Mouse (Mus musculus) brain, adult 2 months (tissue): ENCODE measurements around the gene Mogs.
A peak's percentile ranks its signal among the peaks of the same experiment; 100 is the strongest.

Experiments
- DNase-seq: peaks from one replicate; pipeline ENCODE4 v3.0.0; 2011; ENCODE audit warnings: low read depth, low spot score

The Mogs gene

DNA sequence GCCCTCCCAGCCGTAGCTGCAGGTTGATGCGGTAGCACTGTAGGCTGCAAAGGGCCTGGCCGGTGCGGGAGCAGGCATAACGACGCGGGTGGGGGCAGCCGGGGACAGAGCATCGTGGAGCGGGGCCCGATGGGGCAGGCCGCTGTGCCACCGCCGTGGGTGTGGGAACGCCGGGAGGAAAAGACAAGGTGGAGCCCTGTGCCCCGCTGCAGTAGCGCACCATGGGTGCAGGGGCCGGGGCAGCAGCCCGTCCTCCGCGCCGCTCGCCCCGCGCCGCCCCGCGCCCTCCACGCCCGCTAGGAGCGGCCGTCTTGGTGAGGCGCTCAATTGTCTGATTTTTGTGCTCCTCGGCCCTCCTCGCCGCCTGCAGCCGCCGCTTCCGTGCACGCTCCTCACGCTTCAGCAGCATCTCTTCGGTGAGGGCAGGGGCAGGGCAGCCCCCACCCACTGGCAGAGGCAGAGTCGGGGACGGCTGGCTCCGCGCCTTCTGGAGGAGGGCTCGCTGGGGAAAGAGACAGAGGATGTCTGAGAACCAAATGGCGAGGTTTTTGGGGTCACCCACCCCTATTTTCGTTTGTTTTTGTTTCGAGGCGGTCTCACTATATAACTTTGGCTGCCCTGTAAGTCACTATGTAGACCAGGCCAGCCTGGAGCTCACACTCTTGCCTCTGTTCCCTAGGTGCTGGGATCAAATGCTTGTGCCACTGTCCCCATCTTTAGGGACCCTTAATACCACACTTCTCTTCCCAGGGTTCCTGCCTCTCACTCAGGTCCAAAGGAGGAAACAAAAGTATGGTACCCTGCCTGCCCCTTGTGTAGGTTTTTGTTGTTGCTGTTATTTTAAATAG, 6.8 kb downstream of the Mogs start:
- DNase-seq = no peak

DNA sequence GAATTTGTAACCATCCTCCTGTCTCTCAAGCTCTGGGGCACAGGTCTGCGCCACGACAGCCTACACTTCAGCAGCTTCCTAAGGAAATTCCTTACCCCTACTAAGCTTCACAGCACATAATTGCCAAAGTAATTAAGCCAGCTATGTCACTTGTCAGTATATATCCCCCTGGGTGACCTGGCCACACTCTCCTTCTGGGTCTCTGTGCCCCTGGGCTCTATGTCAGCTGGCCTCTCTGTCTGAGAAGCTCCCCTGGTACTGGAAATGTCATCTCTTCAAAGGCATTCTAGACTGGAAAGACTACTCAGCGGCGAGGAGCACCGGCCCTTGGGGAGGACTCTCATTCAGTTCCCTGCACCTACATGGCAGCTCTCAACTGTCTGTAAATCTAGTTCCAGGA, 7.7 kb downstream of the Mogs start:
- no peak for DNase-seq

DNA sequence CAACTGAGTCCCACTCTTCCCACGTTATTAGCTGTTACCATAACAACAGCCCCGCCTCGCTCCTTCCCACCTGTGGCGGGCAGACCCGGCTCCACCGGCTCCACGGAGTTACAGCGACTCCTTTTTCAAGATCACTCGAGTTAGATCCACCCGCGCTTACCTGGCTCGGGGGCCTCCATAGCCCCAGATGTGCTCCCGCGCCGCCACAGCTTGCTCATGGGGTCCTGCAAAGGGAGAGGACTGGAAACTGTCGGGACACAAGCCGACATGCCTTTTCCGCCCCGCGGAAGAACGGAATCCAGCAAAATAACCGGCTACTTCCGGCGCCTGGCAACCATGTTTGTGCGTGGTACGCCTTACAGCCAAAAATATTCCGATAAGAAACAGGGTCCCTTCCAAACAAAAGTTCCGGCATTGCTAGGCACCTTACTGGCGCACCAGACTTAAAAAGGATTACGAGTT, 9.6 kb downstream of the Mogs start:
- peak; percentile 99 for DNase-seq

DNA sequence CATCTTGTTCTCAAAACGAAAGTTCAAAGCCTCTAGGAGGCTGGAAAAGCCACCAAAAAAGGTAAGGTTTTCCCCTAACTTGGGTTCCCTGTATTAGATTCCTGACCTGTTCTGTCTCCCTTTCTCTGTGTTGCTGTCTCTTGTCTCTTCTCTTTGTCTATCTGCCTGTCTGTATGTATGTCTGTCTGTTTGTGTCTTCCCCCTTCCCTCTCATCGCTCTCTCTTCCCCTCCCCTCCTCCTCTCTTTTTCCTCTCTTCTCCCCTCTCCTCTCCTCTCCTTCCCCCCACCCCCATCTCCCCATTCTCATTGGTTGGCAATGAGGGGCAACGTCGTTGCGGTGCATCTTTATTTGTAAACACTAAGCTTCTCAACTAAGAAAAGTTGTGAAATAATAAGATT, 10.0 kb downstream of the Mogs start, which contains the start of gene Ino80b:
Ino80b (minus strand) TSS at position 101 of the 400 bp plus-strand sequence.
- no peak for DNase-seq

DNA sequence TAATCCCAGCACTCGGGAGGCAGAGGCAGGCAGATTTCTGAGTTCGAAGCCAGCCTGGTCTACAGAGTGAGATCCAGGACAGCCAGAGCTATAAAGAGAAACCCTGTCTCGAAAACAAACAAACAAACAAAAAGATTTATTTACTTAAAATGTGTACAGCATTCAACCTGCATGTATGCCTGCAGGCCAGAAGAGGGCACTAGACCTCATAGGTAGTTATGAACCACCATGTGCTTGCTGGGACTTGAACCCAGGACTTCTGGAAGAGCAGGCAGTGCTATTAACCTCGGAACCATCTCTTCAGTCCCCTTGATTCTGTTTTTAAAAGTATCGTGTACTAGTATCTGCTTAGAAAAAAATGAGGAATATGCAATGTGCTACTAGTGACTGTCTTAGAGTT, 12.1 kb downstream of the Mogs start:
- DNase-seq = no peak

DNA sequence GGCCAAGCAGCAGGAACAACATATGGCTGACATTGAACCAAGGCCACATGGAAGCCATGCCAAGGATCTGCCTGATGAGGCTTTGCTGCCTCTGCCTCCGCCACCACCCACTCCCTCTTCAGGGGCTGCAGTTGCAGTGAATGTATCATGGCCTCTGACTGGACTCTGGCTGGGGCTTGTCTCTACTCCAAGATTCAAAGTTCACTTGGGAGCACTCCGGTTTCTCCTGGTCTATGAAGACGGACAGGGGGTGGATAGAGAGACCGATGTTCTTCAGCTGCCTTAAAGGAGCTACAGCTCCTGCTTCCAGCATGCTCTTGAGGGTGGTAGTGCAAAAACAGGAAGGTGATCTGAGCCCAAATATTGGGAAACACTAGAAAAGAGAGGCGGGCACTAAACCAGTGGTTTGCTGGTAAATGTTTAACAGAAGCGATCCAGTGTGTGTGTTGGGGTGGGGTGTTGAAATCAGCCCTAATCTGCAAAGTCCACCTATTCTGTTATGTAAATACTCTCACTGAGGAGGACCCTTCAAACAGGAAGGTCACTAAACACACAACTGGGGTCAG, 16.3 kb downstream of the Mogs start:
- DNase-seq = no peak

DNA sequence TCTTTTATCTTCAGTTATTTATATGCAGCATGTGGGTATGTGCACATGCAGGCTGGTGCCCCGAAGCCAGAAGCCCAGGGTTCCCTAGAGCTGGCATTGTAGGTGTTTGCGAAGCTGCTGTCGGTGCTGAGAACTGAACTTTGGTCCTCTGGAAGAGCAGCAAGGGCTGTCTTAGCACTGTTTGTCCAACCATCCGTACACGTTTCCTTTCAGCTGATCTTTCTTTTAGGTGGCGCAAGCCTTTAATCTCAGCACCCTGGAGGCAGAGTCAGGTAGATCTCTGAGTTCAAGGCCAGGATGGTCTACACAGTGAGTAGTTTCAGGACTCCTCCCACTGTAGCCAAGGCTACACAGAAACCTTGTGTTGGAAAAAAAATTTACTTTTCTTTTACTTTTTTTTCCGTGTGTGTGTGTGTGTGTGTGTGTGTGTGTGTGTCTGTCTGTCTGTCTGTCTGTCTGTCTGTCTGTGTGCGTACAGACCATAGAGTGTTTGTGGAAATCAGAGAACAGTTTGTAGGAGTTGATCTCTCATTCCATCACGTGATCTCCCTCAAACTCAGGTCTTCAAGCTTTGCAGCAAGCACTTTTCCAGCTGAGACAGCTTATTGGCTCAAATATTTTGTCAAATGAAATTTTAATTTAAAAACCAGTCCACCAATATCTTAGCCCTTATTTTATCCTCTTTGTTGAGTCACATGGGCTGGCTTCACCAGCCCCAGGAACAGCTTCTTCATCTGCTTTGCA, 17.1 kb downstream of the Mogs start:
- DNase-seq = no peak

DNA sequence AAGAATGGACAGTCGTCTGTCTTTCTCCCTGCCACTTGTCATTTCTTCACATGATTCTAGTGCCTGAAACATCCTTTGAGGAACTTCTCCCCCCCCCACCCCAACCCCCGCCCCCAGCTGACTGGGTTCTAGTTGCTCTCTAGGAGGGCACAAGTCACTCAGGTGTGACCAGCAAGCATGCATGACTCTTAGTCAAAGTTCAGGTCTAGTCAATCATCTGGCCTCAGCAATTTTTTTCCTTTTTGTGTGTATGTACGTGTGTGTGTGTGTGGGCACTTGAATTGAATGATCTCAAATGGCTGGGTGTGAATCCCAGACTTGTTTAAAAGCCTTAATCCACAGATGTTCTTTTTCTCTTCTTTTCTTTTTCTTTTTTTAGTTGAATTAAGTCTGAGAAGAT, 18.9 kb downstream of the Mogs start:
- no peak for DNase-seq

DNA sequence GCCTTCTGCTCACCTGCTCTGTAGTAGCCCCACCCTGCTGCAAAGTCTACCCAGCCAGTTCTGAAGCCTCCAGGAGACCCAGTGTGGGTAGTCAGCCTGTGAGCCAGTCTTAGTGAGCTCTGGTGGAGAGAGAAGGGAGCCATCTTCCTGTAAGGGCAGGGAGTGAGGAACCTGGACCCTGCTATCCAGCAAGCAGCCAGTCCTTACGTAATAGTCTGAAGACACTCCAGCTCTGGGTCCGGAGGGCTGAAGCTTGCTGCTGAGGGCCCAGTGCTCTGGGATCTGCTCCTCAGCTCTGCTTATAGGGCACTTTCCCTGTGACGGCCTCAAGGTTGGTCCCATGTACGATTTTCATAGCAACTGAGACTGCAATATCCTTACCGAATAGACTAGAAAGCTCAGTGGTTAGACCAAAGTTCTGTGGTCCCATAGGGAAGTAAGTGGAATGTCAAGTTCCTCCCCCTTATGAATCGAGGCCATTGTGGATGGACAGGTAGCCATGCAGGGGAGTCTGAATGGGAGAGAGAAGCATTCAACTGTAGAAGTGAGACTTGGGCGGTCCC, 19.7 kb downstream of the Mogs start, which contains the start of gene Rtkn:
Rtkn (plus strand) TSS at position 513 of the 563 bp plus-strand sequence.
- no peak for DNase-seq

DNA sequence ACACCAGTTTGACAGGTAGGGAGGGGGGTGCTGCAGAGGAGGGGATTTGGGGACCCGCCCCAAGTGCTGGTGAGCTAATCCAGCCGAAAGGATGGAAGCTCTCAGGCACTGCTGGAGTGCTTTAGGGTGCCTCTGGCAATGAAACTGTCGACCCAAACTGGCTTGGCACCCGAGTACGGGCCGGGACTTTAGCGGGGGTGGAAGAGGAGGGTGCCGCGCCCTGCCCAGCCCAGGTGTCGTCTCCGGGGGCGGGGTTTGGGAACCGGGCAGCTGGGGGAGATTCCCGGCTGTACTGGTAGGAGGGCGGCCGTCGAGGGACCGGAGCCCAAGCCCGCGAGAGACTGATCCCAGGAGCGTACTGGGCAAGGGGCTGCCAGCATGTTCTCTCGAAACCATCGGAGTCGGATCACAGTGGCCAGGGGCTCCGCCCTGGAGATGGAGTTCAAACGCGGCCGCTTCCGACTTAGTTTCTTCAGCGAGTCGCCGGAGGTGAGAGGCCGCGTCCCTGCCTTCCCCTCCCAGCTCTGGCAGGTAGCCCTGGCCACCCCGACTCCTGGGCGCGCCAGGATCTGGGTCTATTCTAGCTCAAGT, 20.4 kb downstream of the Mogs start:
- no peak for DNase-seq

DNA sequence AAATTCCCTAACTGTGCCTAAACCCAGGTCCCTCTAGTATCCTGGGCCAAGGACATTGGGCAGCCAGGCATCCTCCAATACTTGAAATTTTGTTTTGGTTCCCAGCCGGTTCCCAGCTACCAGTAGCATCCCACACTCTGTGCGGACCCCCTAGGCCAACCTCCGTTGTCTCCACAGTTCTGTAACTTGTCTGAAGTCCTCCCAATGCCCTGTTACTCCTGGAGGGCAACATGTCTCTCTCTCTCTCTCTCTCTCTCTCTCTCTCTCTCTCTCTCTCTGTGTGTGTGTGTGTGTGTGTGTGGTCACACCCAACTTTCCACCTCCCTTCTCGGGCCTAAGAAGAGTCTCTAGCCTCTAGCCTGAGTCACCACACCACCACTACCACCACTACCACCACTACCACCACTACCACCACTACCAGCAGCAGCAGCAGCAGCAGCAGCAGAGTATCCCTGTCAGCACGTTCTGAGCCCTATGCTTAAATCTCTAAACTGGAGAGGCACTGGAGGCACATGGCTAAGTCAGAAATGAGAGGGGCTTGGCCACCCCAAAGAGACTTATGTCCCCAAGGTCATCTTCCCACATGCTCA, 21.1 kb downstream of the Mogs start:
- DNase-seq = no peak

DNA sequence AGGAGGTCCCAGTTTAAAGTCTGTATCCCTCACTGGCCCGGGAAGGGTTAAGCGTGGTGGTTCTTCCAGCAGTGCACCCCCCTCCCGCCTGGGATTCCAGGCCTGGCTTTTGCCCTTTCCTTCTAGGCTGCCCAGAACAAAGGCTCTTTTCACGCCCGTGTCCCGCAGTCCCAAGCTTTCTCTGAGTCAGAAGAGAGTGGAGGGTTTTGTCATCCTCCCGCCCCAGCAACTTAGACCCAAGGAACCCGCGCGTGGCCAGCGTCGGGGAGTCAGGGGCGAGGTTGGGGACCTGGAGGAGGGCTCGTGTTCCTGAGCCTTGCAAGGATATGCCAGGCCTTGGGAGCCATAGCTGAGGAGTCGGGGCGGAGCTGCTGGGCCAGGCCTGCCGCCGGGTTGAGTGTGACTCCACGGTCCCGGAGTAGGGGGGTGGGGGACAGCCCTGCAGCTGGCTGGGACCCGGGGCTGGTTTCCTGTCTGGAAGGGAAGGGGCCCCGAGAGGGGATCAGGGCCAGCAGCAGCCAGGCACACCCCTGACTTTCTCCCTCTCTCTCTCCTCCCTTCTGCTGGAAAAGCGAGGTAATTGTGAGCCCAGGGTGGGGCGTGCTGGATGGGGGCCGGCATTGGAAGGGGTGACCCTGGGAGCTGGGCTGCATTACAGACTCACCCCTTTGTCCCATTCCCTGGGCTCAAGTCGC, 21.7 kb downstream of the Mogs start:
- peak; percentile 85 for DNase-seq

DNA sequence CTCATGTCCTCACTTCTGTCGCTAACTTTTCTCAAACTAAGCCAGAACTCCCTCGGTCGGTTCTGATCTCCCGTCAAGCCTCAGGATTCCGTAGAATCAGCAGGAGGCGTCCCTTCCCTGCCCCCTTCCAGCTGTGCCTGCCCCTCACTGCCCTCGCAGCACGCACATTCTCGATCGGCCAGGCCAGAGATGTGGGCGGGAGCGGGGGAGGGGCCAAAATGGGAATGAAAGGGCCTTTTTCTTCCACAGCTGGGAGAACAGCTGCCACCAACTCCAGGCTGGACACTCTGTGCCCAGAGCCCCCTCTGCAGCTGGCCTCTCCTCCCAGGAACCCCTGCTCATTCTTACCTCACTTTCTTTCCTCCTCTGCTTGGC, 22.3 kb downstream of the Mogs start:
- peak; percentile 92 for DNase-seq

DNA sequence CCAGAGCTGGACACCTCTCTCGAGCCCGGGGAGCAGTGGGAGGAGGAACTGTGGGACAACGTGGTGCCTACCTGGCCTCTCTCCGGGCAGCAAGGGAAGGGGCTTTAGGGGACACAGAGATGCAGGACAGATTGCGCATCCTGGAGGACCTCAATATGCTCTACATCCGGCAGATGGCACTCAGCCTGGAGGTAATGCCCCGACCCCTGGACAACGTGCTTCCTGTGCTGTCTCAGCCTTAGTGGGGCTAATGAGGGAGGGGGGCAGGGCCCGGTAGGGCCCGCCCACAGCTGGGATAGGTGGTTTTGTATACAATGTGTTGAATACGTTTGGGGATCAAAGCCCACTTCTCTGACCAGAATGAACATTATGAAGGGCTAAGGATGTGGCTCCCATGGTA, 22.8 kb downstream of the Mogs start:
- no peak for DNase-seq

DNA sequence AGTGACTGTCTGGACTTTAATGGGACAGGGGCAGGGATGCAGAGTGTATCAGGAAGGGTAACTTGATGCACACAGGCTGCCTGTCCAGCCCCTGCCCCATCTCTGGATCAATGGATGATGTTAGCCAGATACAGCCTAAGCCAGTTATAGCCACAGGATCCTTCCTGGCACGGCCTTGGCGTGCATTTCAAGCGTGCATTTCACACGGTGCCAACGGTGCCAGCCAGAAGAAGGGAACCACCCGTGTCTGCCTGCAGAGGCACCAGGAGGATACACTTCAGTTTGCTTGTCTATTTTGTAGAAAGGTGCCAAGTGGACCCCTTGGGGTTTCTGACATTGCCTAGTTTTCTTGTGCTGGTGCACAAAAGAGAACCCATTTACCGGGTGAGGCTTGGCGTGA, 24.7 kb downstream of the Mogs start:
- DNase-seq = no peak

DNA sequence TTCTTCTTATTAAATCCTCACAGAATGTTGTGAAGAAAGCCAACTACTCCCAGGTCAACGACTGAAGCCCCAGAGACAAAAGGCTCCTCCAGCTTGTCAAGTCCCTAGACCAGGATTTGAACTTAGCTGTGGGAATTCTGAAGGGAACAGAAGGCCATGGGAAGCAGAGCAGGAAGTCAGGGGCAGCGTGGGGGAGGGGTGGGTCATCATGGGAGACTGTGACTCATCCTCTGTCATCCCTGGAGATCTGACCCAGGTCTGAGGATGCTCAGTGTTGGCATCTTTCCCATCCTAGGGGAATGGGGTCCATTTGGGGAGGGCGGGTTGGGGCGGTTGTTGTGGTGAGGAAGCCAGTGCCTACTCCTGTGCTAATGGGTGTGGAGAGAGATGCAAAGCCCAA, 26.3 kb downstream of the Mogs start:
- DNase-seq = no peak

DNA sequence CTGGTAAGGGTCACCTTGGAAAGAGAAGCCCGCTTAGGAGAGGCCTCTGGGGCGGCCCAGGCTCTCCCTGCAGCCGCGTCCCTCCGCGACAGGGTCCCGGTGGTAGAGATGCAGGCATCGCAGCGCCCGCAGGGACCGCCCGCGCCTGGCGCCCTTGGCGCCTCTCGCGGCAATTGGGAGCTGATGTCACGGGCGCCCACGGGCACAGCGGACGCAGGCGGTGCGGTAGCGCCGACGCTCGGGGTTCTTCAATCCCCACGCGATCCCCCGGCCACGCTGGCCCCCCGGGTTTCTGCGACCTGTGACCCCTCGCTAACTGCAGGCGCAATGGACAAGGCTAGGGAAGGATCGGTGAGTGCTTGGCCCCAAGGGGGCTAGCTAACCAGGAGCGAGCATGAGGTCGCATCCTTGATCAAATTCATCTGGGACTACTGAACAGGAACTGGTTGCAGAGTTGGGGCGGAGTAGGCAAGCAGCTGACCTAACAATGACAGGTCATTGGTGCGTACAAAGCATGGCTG, 27.0 kb downstream of the Mogs start:
- DNase-seq = peak; percentile 77

DNA sequence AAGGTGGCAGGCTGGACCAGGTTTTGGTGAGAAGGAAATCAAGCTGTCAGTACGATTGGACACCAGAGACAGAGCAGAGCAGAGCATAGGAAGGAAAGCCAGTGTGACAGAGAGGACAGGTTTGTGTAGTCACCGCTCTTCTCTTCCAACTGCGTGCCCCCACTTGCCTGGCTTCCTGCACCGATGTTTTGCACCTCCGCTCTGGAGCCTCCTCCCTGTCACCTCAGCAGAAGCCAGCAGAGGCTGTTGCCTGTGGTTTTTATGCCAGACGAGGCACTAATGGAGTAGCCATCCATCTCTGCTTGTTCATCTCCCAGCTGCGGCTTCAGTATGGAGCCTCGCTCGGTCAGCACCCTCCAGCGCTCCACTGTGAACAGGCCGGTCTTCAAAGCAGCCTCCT, 27.6 kb downstream of the Mogs start:
- DNase-seq = peak; percentile 77

DNA sequence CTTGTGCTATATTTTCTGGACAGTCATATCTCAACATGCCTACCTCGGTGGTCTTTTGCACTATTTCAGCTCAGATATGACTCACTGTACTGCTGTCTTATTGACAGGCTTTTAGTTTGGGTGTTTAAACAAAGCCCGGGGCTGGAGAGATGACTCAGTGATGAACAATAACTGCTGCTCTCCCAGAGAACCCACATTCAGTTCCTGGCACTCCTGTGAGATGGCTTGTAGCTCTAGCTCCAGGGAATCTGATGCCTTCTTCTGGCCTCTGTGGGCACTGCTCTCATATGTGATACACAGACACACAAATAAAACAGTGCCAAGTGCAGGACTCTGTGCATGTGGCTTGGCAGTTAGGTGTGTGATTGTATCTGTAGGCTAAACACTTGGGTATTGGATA, 29.9 kb downstream of the Mogs start:
- peak; percentile 74 for DNase-seq

DNA sequence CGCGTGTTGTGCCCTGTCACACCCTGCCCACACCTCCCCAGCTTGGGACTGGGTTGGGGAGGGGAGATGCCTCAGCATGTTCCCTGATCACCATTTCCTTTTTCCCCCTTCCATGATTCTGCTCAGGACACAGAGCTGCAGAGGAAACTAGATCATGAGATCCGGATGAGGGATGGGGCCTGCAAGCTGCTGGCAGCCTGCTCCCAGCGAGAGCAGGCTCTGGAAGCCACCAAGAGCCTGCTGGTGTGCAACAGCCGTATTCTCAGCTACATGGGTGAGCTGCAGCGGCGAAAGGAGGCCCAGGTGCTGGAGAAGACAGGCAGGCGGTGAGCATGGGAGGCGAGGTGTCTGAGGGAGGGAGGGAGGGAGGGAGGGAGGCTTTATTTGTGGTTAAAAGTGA, 30.5 kb downstream of the Mogs start:
- DNase-seq = peak; percentile 55

DNA sequence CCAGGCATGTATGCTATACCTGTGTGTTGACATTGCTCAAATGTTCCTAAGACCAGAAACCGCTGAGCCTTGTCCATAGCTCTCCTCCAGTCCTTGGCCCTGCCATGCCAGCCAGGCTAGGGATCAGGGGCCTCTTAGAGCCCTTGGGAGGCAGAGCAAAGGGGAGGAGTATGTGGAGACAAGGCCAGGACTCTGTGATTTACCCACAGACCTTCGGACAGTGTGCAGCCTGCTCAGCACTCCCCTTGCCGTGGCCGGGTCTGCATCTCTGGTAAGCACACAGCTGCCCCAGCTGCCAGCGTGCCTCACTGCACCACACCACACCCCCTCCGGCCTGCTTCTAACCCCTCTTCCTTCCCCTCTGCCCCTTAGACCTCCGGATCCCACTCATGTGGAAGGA, 32.0 kb downstream of the Mogs start:
- no peak for DNase-seq
